Mouse (Mus musculus) liver, embryonic 13.5 days (tissue): ENCODE results near the gene Gin1. TPM values are rescaled to one million over a fixed set of nuclear protein-coding genes. Genes with fewer than 3 reads are reported as not detected.
"Not testable (repeated sequence)": the region's sequence is repeated elsewhere in the genome, so short reads cannot be mapped to it uniquely, and the experiment has no call there.

ENCODE experiments used
- ATAC-seq: fragments of 200-750 bp; cut with Nextera tagmentation; 2 replicates; pipeline ENCODE4 v1.8.0; 2017; ENCODE audit warnings: low read depth, mild to moderate bottlenecking, moderate number of reproducible peaks, moderate library complexity
- DNase-seq: peaks from one replicate; pipeline ENCODE4 v3.0.0; 2022
- H3K27ac ChIP-seq: fragments of 300-500 bp; sonication (generic); 2 replicates; pipeline ENCODE4 v1.5.1; 2015; ENCODE audit warnings: moderate library complexity, mild to moderate bottlenecking, inconsistent platforms
- H3K27me3 ChIP-seq: fragments of 300-500 bp; sonication (generic); 2 replicates; pipeline ENCODE4 v1.6.1; 2015; ENCODE audit warnings: mild to moderate bottlenecking, inconsistent platforms
- H3K36me3 ChIP-seq: fragments of 300-500 bp; sonication (generic); 2 replicates; pipeline ENCODE4 v1.6.1; 2015; ENCODE audit warnings: mild to moderate bottlenecking, inconsistent platforms
- H3K4me1 ChIP-seq: fragments of 300-500 bp; sonication (generic); replicated peaks from 2 replicates; pipeline ENCODE4 v1.6.1; 2015; ENCODE audit warnings: inconsistent platforms
- H3K4me2 ChIP-seq: fragments of 300-500 bp; sonication (generic); 2 replicates; pipeline ENCODE4 v1.6.1; 2015; ENCODE audit warnings: inconsistent platforms, mild to moderate bottlenecking, moderate library complexity
- H3K4me3 ChIP-seq: fragments of 300-500 bp; sonication (generic); replicated peaks from 2 replicates; pipeline ENCODE4 v1.5.1; 2015; ENCODE audit warnings: mild to moderate bottlenecking, inconsistent platforms
- H3K9ac ChIP-seq: fragments of 300-500 bp; sonication (generic); 2 replicates; pipeline ENCODE4 v1.6.1; 2015; ENCODE audit warnings: mild to moderate bottlenecking, inconsistent platforms
- H3K9me3 ChIP-seq: fragments of 300-500 bp; sonication (generic); replicated peaks from 2 replicates; pipeline ENCODE4 v1.6.1; 2016; ENCODE audit warnings: inconsistent platforms
- WGBS: fragments of 180-500 bp; shearing (Covaris S2); methylation state at CpG from one replicate; pipeline ENCODE4 v1.1.7; 2015; ENCODE audit not compliant: insufficient replicate concordance; 5-methylcytosine and 5-hydroxymethylcytosine counted together
- polyA plus RNA-seq: library from polyadenylated mRNA; unstranded; fragments of >200 nt; fragmentation: Nextera tagmentation; extraction: Ambion mirVana; gene quantifications from 2 replicates; pipeline ENCODE4 v1.2.1, GENCODE M21; 2015

Gin1 gene
- polyA plus RNA-seq, 1 experiment from 2014 or later: 13.6 TPM

- H3K27ac ChIP-seq, H3K4me2 ChIP-seq, H3K4me3 ChIP-seq, H3K9ac ChIP-seq, H3K36me3 ChIP-seq, ATAC-seq, H3K27me3 ChIP-seq, H3K9me3 ChIP-seq, DNase-seq: not testable (repeated sequence)
- H3K4me1 ChIP-seq: peaks cover 29% of the 10 kb centered on the region
- WGBS: 68% methylated on average over 4 of the region's 4 CpGs
These were observed 4.3 kb upstream of the Gin1 start for GRCm38 (mm10) chr1:97765712-97766111.

DNA sequence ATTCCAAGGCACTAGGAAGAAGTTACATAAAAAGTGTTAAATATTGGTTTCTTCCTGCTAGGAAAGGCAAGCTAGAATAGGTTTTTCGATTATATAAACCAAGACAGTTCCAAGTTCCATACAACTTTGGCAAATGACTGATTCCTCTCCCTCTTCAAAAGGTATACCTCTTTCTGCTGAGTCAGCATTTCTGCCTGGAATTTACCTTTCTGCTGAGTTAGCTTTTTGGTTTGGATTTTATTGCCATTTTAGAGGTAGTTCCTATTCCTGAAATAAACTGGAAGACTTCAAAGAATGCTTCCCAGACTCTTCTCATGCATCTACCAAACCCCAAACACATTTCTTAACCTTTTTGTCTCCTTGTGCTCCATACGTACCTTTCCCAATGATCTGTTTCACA lies 1.9 kb upstream of the Gin1 start:
- WGBS: 56% methylated on average over 2 of the region's 2 CpGs

DNA sequence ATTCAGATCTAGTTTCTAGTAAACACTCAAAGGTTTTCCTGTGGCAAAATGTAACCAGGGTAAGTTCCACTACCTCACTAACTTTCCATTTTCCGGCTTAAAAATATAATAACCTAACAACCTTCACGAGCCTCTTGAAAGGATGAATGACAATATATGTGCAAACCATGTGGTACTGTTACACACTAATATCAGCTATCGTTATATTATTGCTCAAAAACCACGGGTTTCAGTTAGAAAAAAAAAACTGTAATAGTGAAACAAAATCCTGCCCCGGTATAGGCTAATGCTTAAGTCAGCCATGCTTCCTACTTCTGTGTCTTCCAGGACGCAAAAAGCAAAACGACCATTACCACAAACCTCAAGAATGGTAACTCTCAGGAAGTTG lies 1.1 kb upstream of the Gin1 start:
- WGBS: 8% methylated on average over 7 of the region's 7 CpGs
- H3K27me3 ChIP-seq: no peaks in the 10 kb centered on the region
- peaks cover 57% of the 10 kb centered on the region for H3K4me1 ChIP-seq
- peak overlapping the region; percentile 93 for H3K4me2 ChIP-seq
- peak overlapping the region; percentile 94 for H3K4me3 ChIP-seq
- H3K27ac ChIP-seq: peak overlapping the region; percentile 90
- no peaks in the 10 kb centered on the region for H3K36me3 ChIP-seq
- H3K9ac ChIP-seq: peak overlapping the region; percentile 85
- ATAC-seq: no peak
- no peaks in the 10 kb centered on the region for H3K9me3 ChIP-seq
- DNase-seq: no peak

More for the DNA sequence above, 1.9 kb upstream of the Gin1 start:
- Histone ChIP-seq H3K4me3 (peak overlapping the region; percentile 94), H3K4me2 (peak overlapping the region; percentile 93), H3K4me1 (peaks cover 49% of the 10 kb centered on the region), H3K27ac (no peak overlapping the region), H3K9me3 (no peaks in the 10 kb centered on the region), H3K27me3 (no peaks in the 10 kb centered on the region), H3K9ac (no peak overlapping the region), H3K36me3 (no peaks in the 10 kb centered on the region)
- no peak for ATAC-seq
- no peak for DNase-seq

GRCm38 (mm10) chr1:97769294-97769903 lies 573 bp upstream of the Gin1 start:
- Histone ChIP-seq H3K9ac (peak overlapping the region; percentile 85), H3K4me3 (peak overlapping the region; percentile 94), H3K27ac (peak overlapping the region; percentile 90), H3K9me3 (no peaks in the 10 kb centered on the region), H3K4me1 (peaks cover 62% of the 10 kb centered on the region), H3K36me3 (no peaks in the 10 kb centered on the region), H3K27me3 (no peaks in the 10 kb centered on the region), H3K4me2 (peak overlapping the region; percentile 93)
- WGBS: 1% methylated on average over 40 of the region's 40 CpGs
- peak; percentile 39 for DNase-seq
- peak; percentile 40 for ATAC-seq

DNA sequence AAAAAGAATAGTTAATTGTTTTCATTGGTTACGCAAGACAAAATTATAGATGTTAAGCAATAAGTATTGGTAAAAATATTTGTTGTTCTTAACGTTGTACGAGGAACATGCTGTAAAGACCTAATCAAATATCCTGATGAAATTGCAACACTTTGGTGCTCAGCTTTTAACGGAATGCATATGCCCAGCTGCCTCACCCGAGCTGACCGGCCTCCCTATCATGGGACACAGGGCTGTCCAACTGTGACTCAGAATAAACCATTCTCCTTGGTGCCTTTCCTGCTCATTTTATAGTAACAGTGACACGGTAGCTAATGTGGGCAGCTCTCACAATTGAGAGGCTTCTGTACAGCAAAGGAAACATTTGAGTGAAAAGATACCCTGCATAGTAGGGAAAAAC lies 1.1 kb downstream of the Gin1 start:
- WGBS: 46% methylated on average over 7 of the region's 7 CpGs
- Histone ChIP-seq H3K9ac (peak overlapping the region; percentile 85), H3K4me1 (peaks cover 51% of the 10 kb centered on the region), H3K4me3 (peak overlapping the region; percentile 94), H3K27ac (peak overlapping the region; percentile 63), H3K9me3 (no peaks in the 10 kb centered on the region), H3K36me3 (no peaks in the 10 kb centered on the region), H3K4me2 (peak overlapping the region; percentile 93), H3K27me3 (no peaks in the 10 kb centered on the region)
- DNase-seq (no peak), ATAC-seq (no peak)

DNA sequence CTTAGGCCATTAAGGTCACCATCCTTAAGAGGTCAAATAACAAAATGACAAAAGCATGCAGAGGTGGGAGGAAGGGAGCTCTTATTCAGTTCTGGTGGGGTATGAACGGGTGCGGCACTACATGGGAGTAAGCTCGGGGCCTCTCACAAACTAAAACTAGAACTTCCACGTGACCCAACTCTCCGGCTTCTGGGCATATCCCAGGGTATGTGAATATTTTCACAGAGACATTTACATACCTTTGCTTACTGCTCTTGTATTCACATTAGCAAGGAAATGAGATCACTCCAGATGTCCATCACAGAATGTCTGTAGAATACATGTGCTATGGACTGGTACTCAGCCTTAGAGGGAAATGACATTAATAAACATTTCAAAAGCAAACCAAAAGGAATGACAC lies 1.8 kb downstream of the Gin1 start:
- H3K4me2 ChIP-seq: peak overlapping the region; percentile 93
- H3K36me3 ChIP-seq: no peaks in the 10 kb centered on the region
- H3K9ac ChIP-seq: peak overlapping the region; percentile 85
- no peaks in the 10 kb centered on the region for H3K9me3 ChIP-seq
- ATAC-seq (no peak), DNase-seq (no peak)
- peak overlapping the region; percentile 27; the same call in 1 of the 2 replicates for H3K27ac ChIP-seq
- WGBS: 76% methylated on average over 5 of the region's 5 CpGs
- H3K4me1 ChIP-seq: peaks cover 50% of the 10 kb centered on the region
- no peaks in the 10 kb centered on the region for H3K27me3 ChIP-seq
- H3K4me3 ChIP-seq: no peak overlapping the region

DNA sequence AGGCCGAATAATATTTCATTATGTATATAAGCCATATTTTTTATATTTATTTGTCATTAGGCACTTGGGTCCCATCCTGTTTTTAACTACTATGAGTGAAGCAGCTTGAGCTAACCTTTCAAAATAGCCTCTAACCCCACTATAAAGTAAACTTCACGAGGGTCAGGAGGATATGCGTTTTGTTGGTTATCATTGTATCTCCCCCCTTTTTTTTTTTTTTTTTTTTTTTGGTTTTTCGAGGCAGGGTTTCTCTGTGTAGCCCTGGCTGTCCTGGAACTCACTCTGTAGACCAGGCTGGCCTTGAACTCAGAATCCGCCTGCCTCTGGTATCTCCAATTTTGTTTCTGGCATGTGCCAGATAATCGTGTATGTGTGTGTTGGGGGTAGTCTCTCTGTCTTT lies 3.4 kb downstream of the Gin1 start:
- Histone ChIP-seq H3K4me1 (peaks cover 37% of the 10 kb centered on the region), H3K36me3 (peaks cover 4% of the 10 kb centered on the region), H3K9me3 (no peaks in the 10 kb centered on the region), H3K27ac (peak overlapping the region; percentile 19; the same call in 1 of the 2 replicates), H3K27me3 (no peaks in the 10 kb centered on the region), H3K4me2 (no peak overlapping the region), H3K9ac (no peak overlapping the region), H3K4me3 (no peak overlapping the region)
- ATAC-seq (no peak), DNase-seq (no peak)
- WGBS: 55% methylated on average over 6 of the region's 6 CpGs

GRCm38 (mm10) chr1:97773973-97774372 lies 4.0 kb downstream of the Gin1 start:
- peaks cover 5% of the 10 kb centered on the region for H3K36me3 ChIP-seq
- no peak overlapping the region for H3K4me3 ChIP-seq
- 62% methylated on average over 2 of the region's 2 CpGs for WGBS
- H3K9ac ChIP-seq: no peak overlapping the region
- peaks cover 33% of the 10 kb centered on the region for H3K4me1 ChIP-seq
- H3K27ac ChIP-seq: no peak overlapping the region
- DNase-seq (no peak), ATAC-seq (no peak)
- H3K9me3 ChIP-seq: no peaks in the 10 kb centered on the region
- H3K4me2 ChIP-seq: no peak overlapping the region
- no peaks in the 10 kb centered on the region for H3K27me3 ChIP-seq

DNA sequence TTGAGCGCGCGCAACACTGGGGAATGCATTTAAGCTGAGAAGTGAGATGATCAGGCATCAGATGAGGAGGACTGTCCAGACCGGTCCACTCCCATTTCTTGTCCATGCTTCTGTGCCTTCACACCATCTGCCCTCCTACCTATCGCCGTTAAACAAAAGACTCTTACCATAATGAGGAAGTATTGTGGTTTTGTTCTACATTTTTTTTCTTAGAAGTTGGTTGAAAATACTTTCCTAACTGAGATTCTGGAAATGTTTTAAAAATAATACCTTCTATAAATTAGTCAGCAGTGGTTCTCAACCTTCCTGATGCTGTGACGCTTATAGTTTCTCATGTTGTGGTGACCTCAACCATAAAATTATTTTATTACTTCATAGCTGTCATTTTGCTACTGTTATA lies 11.7 kb downstream of the Gin1 start:
- 77% methylated on average over 7 of the region's 7 CpGs for WGBS
- H3K9ac ChIP-seq: no peak overlapping the region
- ATAC-seq: no peak

DNA sequence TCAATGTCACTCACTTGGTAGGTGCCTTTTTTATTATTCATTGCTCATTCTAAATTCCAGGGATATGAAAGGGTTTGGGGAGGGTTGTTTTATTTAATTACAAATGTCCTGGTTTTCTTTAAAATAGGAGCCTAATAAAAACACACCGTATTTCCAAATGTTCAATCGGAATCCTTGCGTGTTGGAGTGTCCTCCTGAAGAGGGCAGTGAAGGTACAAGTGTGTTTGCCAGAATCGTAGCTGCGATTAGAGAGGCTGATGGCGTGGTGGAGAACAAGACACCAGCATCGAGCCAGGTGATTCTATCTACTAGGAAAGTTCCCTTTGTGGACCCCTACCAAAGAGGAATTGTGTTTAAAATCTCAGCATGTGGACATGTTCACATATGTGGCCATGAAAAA lies 15.0 kb downstream of the Gin1 start:
- no peak overlapping the region for H3K4me2 ChIP-seq
- no peak for ATAC-seq
- no peak for DNase-seq

More for the DNA sequence above, 11.7 kb downstream of the Gin1 start:
- no peak overlapping the region for H3K4me2 ChIP-seq
- no peak overlapping the region for H3K27ac ChIP-seq
- DNase-seq: no peak
- peaks cover 13% of the 10 kb centered on the region for H3K4me1 ChIP-seq
- H3K4me3 ChIP-seq: no peak overlapping the region
- no peaks in the 10 kb centered on the region for H3K27me3 ChIP-seq
- no peaks in the 10 kb centered on the region for H3K9me3 ChIP-seq
- H3K36me3 ChIP-seq: peaks cover 16% of the 10 kb centered on the region

GRCm38 (mm10) chr1:97785685-97786393 lies 15.9 kb downstream of the Gin1 start:
- H3K27ac ChIP-seq: peak overlapping the region; percentile 53
- peak; percentile 99 for ATAC-seq
- no peak overlapping the region for H3K4me2 ChIP-seq
- H3K36me3 ChIP-seq: peaks cover 11% of the 10 kb centered on the region
- DNase-seq: no peak
- H3K9ac ChIP-seq: no peak overlapping the region
- 57% methylated on average over 11 of the region's 11 CpGs for WGBS
- peaks cover 20% of the 10 kb centered on the region for H3K4me1 ChIP-seq
- no peaks in the 10 kb centered on the region for H3K9me3 ChIP-seq
- H3K27me3 ChIP-seq: no peaks in the 10 kb centered on the region
- H3K4me3 ChIP-seq: no peak overlapping the region

More for the DNA sequence above, 15.0 kb downstream of the Gin1 start:
- H3K9ac ChIP-seq: no peak overlapping the region
- peaks cover 11% of the 10 kb centered on the region for H3K36me3 ChIP-seq
- no peak overlapping the region for H3K27ac ChIP-seq
- no peak overlapping the region for H3K4me3 ChIP-seq
- H3K27me3 ChIP-seq: no peaks in the 10 kb centered on the region
- 82% methylated on average over 7 of the region's 7 CpGs for WGBS
- no peaks in the 10 kb centered on the region for H3K9me3 ChIP-seq
- H3K4me1 ChIP-seq: peaks cover 18% of the 10 kb centered on the region

GRCm38 (mm10) chr1:97787674-97788073 lies 17.7 kb downstream of the Gin1 start:
- Histone ChIP-seq H3K9ac (no peak overlapping the region), H3K27me3 (no peaks in the 10 kb centered on the region), H3K9me3 (no peaks in the 10 kb centered on the region), H3K27ac (no peak overlapping the region), H3K36me3 (peaks cover 11% of the 10 kb centered on the region), H3K4me2 (no peak overlapping the region), H3K4me3 (no peak overlapping the region), H3K4me1 (peaks cover 20% of the 10 kb centered on the region)
- ATAC-seq: no peak
- DNase-seq: no peak
- WGBS: 57% methylated on average over 3 of the region's 3 CpGs
